Mouse (Mus musculus) liver, embryonic 14.5 days (tissue): ENCODE data around the gene Gm10439. TPM values are rescaled to one million over a fixed set of nuclear protein-coding genes. Genes with fewer than 3 reads are reported as not detected.
"Not testable (repeated sequence)": the region's sequence is repeated elsewhere in the genome, so short reads cannot be mapped to it uniquely, and the experiment has no call there.

Experiments used
- ATAC-seq: fragments of 200-750 bp; cut with Nextera tagmentation; 2 replicates; pipeline ENCODE4 v1.8.0; 2017; ENCODE audit warnings: moderate number of reproducible peaks, mild to moderate bottlenecking, moderate library complexity; ENCODE audit not compliant: insufficient read depth
- DNase-seq, 3 experiments: peaks; one replicate each; pipeline ENCODE4 v3.0.0-alpha.2; 2012 to 2013; ENCODE audit warnings: low read depth in 3 of 3, low spot score in 3 of 3
- H3K27ac ChIP-seq: fragments of 300-500 bp; sonication (generic); 2 replicates; pipeline ENCODE4 v1.5.1; 2014; ENCODE audit warnings: moderate library complexity, mild to moderate bottlenecking, control low read depth, inconsistent platforms
- H3K27me3 ChIP-seq: fragments of 300-500 bp; sonication (generic); 2 replicates; pipeline ENCODE4 v1.6.1; 2014; ENCODE audit warnings: mild to moderate bottlenecking, low read length, moderate library complexity; ENCODE audit not compliant: control insufficient read depth, insufficient read depth
- H3K36me3 ChIP-seq: fragments of 300-500 bp; sonication (generic); replicated peaks from 2 replicates; pipeline ENCODE4 v1.6.1; 2014; ENCODE audit warnings: low read depth; ENCODE audit not compliant: control insufficient read depth, insufficient read depth
- H3K4me1 ChIP-seq, 2 experiments: fragments of 200-500 bp in 1 of 2; fragments of 300-500 bp in 1 of 2; sonication (generic) in 1 of 2; replicated peaks; 2 replicates each; pipeline ENCODE4 v1.6.1; 2012 to 2014; ENCODE audit warnings: antibody characterized with exemption in 1 of 2, inconsistent platforms in 1 of 2, low read length in 1 of 2; ENCODE audit not compliant: control insufficient read depth in 2 of 2, insufficient read depth in 2 of 2
- H3K4me2 ChIP-seq: fragments of 300-500 bp; sonication (generic); 2 replicates; pipeline ENCODE4 v1.6.1; 2014; ENCODE audit warnings: low read depth, mild to moderate bottlenecking, control low read depth, moderate library complexity
- H3K4me3 ChIP-seq, 2 experiments: fragments of 200-500 bp in 1 of 2; fragments of 300-500 bp in 1 of 2; sonication (generic) in 1 of 2; 2 replicates each; pipeline ENCODE4 v1.5.1; 2012 to 2014; ENCODE audit warnings: low read depth in 2 of 2, low read length in 2 of 2, mild to moderate bottlenecking in 2 of 2, control low read depth in 1 of 2, inconsistent platforms in 1 of 2, moderate library complexity in 1 of 2; ENCODE audit not compliant: insufficient read depth in 1 of 2
- H3K9ac ChIP-seq: fragments of 300-500 bp; sonication (generic); replicated peaks from 2 replicates; pipeline ENCODE4 v1.6.1; 2014; ENCODE audit warnings: mild to moderate bottlenecking, control low read depth, moderate library complexity
- H3K9me3 ChIP-seq: fragments of 300-500 bp; sonication (generic); 2 replicates; pipeline ENCODE4 v1.6.1; 2016; ENCODE audit warnings: low read length, mixed read lengths; ENCODE audit not compliant: control insufficient read depth
- WGBS: fragments of 180-500 bp; shearing (Covaris S2); extraction: QIAGEN DNeasy Blood & Tissue Kit; methylation state at CpG from one replicate; pipeline ENCODE4 v1.1.7; 2014; ENCODE audit not compliant: insufficient replicate concordance; 5-methylcytosine and 5-hydroxymethylcytosine counted together
- polyA plus RNA-seq, 2 experiments: library from polyadenylated mRNA; depleted of rRNA in 1 of 2; stranded (reverse) in 1 of 2; unstranded in 1 of 2; fragments of >200 nt; fragmentation: Nextera tagmentation in 1 of 2; extraction: Ambion mirVana in 1 of 2; gene quantifications; 2 replicates each; pipeline versions ENCODE4 v1.2.1 to v1.2.3; 2012 to 2014

The Gm10439 gene
- polyA plus RNA-seq (2012; rRNA removed) (not detected in 2 replicates), polyA plus RNA-seq (2014; fragmentation: Nextera tagmentation; extraction: Ambion mirVana) (not detected in 2 replicates)

GRCm38 (mm10) chrX:149594270-149594669 is at the start of gene Gm10439:
TSS of gene Gm10439 (plus strand) at chrX:149594570.
- not testable (repeated sequence) for H3K36me3 ChIP-seq, H3K4me3 ChIP-seq, DNase-seq, H3K4me2 ChIP-seq, H3K4me1 ChIP-seq, H3K27me3 ChIP-seq, ATAC-seq, H3K27ac ChIP-seq, H3K9me3 ChIP-seq, H3K9ac ChIP-seq
- WGBS, result no CpG with 5 or more reads among the region's 6 CpGs

Other genes starting within 250 kb of the Gm10439 start
- not detected in 2 replicates for gene Gm15085, start 147.0 kb upstream of the Gm10439 start, polyA plus RNA-seq (2012; rRNA removed)
- not detected in 2 replicates for gene Gm15085, start 147.0 kb upstream of the Gm10439 start, polyA plus RNA-seq (2014; fragmentation: Nextera tagmentation; extraction: Ambion mirVana)
- gene Gm15097, start 189.9 kb downstream of the Gm10439 start, polyA plus RNA-seq (2012; rRNA removed), result not detected in 2 replicates
- not detected in 2 replicates for gene Gm15097, start 189.9 kb downstream of the Gm10439 start, polyA plus RNA-seq (2014; fragmentation: Nextera tagmentation; extraction: Ambion mirVana)